Mouse (Mus musculus) CH12.LX (cell line): Measurements from ENCODE around the gene Tspan17. TPM values are rescaled to one million over a fixed set of nuclear protein-coding genes. Genes with fewer than 3 reads are reported as not detected.

ENCODE experiments used
- DNase-seq: peaks from one replicate; pipeline ENCODE4 v3.0.0-alpha.2; 2013; ENCODE audit errors: extremely low read depth
- H3K27ac ChIP-seq: 2 replicates; pipeline ENCODE4 v1.5.1; 2012; ENCODE audit warnings: low read depth, mild to moderate bottlenecking, control low read depth, moderate library complexity; ENCODE audit not compliant: insufficient read depth
- H3K27me3 ChIP-seq: replicated peaks from 2 replicates; pipeline ENCODE3; 2012; ENCODE audit warnings: inconsistent platforms
- H3K36me3 ChIP-seq, 2 experiments: replicated peaks in 1 of 2; 2 replicates each; pipeline versions ENCODE3 to v1.6.1; 2012; ENCODE audit warnings: inconsistent platforms in 1 of 2, low read length in 1 of 2, mild to moderate bottlenecking in 1 of 2, mixed read lengths in 1 of 2, moderate library complexity in 1 of 2; ENCODE audit not compliant: control insufficient read depth in 1 of 2, insufficient read depth in 1 of 2
- H3K4me1 ChIP-seq, 2 experiments: 2 replicates each; pipeline ENCODE4 v1.6.1; 2012; ENCODE audit warnings: inconsistent platforms in 1 of 2, moderate library complexity in 1 of 2; ENCODE audit not compliant: insufficient read depth in 2 of 2, control insufficient read depth in 1 of 2
- H3K4me2 ChIP-seq: 2 replicates; pipeline ENCODE4 v1.6.1; 2012; ENCODE audit warnings: low read depth, mild to moderate bottlenecking, control low read depth; ENCODE audit not compliant: poor library complexity, insufficient read depth, severe bottlenecking
- H3K4me3 ChIP-seq, 3 experiments: fragments of 150-350 bp in 1 of 3; sonication (generic) in 1 of 3; replicated peaks in 1 of 3; 2 replicates each; pipeline versions ENCODE3 to v1.5.1; 2011 to 2012; ENCODE audit warnings: low read depth in 2 of 3, low read length in 2 of 3, mild to moderate bottlenecking in 2 of 3, moderate library complexity in 2 of 3, control low read depth in 1 of 3, improper control_type of control experiment in 1 of 3, inconsistent platforms in 1 of 3, mixed read lengths in 1 of 3; ENCODE audit not compliant: poor library complexity in 1 of 3
- H3K79me2 ChIP-seq: replicated peaks from 2 replicates; pipeline ENCODE4 v1.6.1; 2012; ENCODE audit warnings: mild to moderate bottlenecking, moderate library complexity; ENCODE audit not compliant: control insufficient read depth, poor library complexity, insufficient read depth, severe bottlenecking; ENCODE audit errors: extremely low read depth
- H3K9ac ChIP-seq: 2 replicates; pipeline ENCODE4 v1.6.1; 2012; ENCODE audit warnings: low read depth, mild to moderate bottlenecking, control low read depth, moderate library complexity; ENCODE audit not compliant: insufficient read depth
- H3K9me3 ChIP-seq: replicated peaks from 2 replicates; pipeline ENCODE3; 2012; ENCODE audit warnings: low read length, inconsistent platforms, mixed read lengths
- CHD1 ChIP-seq: IDR thresholded peaks from 2 replicates; pipeline ENCODE4 v1.6.1; 2012; ENCODE audit warnings: low read depth, low read length, improper control_type of control experiment, inconsistent platforms
- CHD2 ChIP-seq: IDR thresholded peaks from 2 replicates; pipeline ENCODE4 v1.6.1; 2011; ENCODE audit warnings: low read length, improper control_type of control experiment
- CTCF ChIP-seq, 2 experiments: IDR thresholded peaks in 1 of 2; conservative IDR thresholded peaks in 1 of 2; 2 replicates each; pipeline ENCODE4 v1.5.1; 2011 to 2012; ENCODE audit warnings: low read depth in 2 of 2, low read length in 2 of 2, improper control_type of control experiment in 1 of 2, inconsistent platforms in 1 of 2, mild to moderate bottlenecking in 1 of 2, moderate library complexity in 1 of 2
- E2F4 ChIP-seq: IDR thresholded peaks from 2 replicates; pipeline ENCODE4 v1.6.1; 2011; ENCODE audit warnings: low read depth, low read length, improper control_type of control experiment; ENCODE audit not compliant: insufficient replicate concordance
- ELF1 ChIP-seq: IDR thresholded peaks from 2 replicates; pipeline ENCODE4 v1.6.1; 2014; ENCODE audit warnings: low read depth, mild to moderate bottlenecking, inconsistent platforms, low read length, improper control_type of control experiment
- EP300 ChIP-seq: IDR thresholded peaks from 2 replicates; pipeline ENCODE4 v1.6.1; 2011; ENCODE audit warnings: low read length, improper control_type of control experiment
- ETS1 ChIP-seq: conservative IDR thresholded peaks from 2 replicates; pipeline ENCODE4 v1.6.1; 2012; ENCODE audit warnings: low read depth, mild to moderate bottlenecking, inconsistent platforms, low read length, improper control_type of control experiment, moderate library complexity
- GABPA ChIP-seq: IDR thresholded peaks from 2 replicates; pipeline ENCODE4 v1.6.1; 2012; ENCODE audit warnings: low read depth, low read length, improper control_type of control experiment, inconsistent platforms; ENCODE audit not compliant: insufficient replicate concordance
- HCFC1 ChIP-seq: IDR thresholded peaks from 2 replicates; pipeline ENCODE4 v1.6.1; 2012; ENCODE audit warnings: low read depth, mild to moderate bottlenecking, inconsistent platforms, low read length, improper control_type of control experiment
- IRF4 ChIP-seq: IDR thresholded peaks from 2 replicates; pipeline ENCODE4 v1.6.1; 2014; ENCODE audit warnings: low read depth, mild to moderate bottlenecking, inconsistent platforms, low read length, improper control_type of control experiment
- JUND ChIP-seq: conservative IDR thresholded peaks from 2 replicates; pipeline ENCODE4 v1.6.1; 2011; ENCODE audit warnings: low read depth, low read length, improper control_type of control experiment
- MAZ ChIP-seq: IDR thresholded peaks from 2 replicates; pipeline ENCODE4 v1.6.1; 2012; ENCODE audit warnings: low read depth, mild to moderate bottlenecking, inconsistent platforms, low read length, improper control_type of control experiment, moderate library complexity
- MEF2A ChIP-seq: IDR thresholded peaks from 2 replicates; pipeline ENCODE4 v1.6.1; 2014; ENCODE audit warnings: low read depth, mild to moderate bottlenecking, inconsistent platforms, low read length, improper control_type of control experiment, borderline replicate concordance
- NRF1 ChIP-seq: IDR thresholded peaks from 2 replicates; pipeline ENCODE4 v1.6.1; 2014; ENCODE audit warnings: low read depth, mild to moderate bottlenecking, inconsistent platforms, low read length, improper control_type of control experiment, moderate library complexity
- POLR2A ChIP-seq: IDR thresholded peaks from 2 replicates; pipeline ENCODE4 v1.6.1; 2011; ENCODE audit warnings: low read depth, mild to moderate bottlenecking, improper control_type of control experiment, low read length
- POLR2AphosphoS2 ChIP-seq: IDR thresholded peaks from 2 replicates; pipeline ENCODE4 v1.6.1; 2011; ENCODE audit warnings: low read depth, low read length, improper control_type of control experiment
- RAD21 ChIP-seq: IDR thresholded peaks from 2 replicates; pipeline ENCODE4 v1.6.1; 2011; ENCODE audit warnings: low read depth, mild to moderate bottlenecking, low read length, improper control_type of control experiment, moderate library complexity
- RCOR1 ChIP-seq: conservative IDR thresholded peaks from 2 replicates; pipeline ENCODE4 v1.6.1; 2012; ENCODE audit warnings: low read depth, mild to moderate bottlenecking, inconsistent platforms, low read length, improper control_type of control experiment
- TBP ChIP-seq: conservative IDR thresholded peaks from 2 replicates; pipeline ENCODE4 v1.6.1; 2011; ENCODE audit warnings: low read depth, low read length, improper control_type of control experiment
- TCF12 ChIP-seq: IDR thresholded peaks from 2 replicates; pipeline ENCODE4 v1.6.1; 2014; ENCODE audit warnings: low read depth, mild to moderate bottlenecking, inconsistent platforms, low read length, improper control_type of control experiment
- UBTF ChIP-seq: IDR thresholded peaks from 2 replicates; pipeline ENCODE4 v1.6.1; 2012; ENCODE audit warnings: low read depth, mild to moderate bottlenecking, inconsistent platforms, low read length, improper control_type of control experiment, moderate library complexity
- USF1 ChIP-seq: IDR thresholded peaks from 2 replicates; pipeline ENCODE4 v1.6.1; 2014; ENCODE audit warnings: low read depth, mild to moderate bottlenecking, inconsistent platforms, low read length, improper control_type of control experiment
- USF2 ChIP-seq: conservative IDR thresholded peaks from 2 replicates; pipeline ENCODE4 v1.6.1; 2011; ENCODE audit warnings: low read depth, low read length, improper control_type of control experiment
- ZKSCAN1 ChIP-seq: IDR thresholded peaks from 2 replicates; pipeline ENCODE4 v1.6.1; 2012; ENCODE audit warnings: low read depth, inconsistent platforms, low read length, improper control_type of control experiment, borderline replicate concordance
- ZNF384 ChIP-seq: IDR thresholded peaks from 2 replicates; pipeline ENCODE4 v1.6.1; 2012; ENCODE audit warnings: low read depth, low read length, improper control_type of control experiment, inconsistent platforms
- dilution Hi-C: fragments of 300-500 bp; cut with MboI; formaldehyde crosslinking; loops from 2 replicates; pipeline ENCODE4 v1.14.3; 2020; ENCODE audit warnings: low sequenced_read_pairs; ENCODE audit not compliant: extremely low pct_unique_long_range_greater_than_20kb, extremely low pct_ligation_motif_present
- in situ Hi-C: fragments of 300-500 bp; cut with MboI; formaldehyde crosslinking; loops from 3 replicates; pipeline ENCODE4 v1.14.3; 2019; ENCODE audit warnings: low sequenced_read_pairs, low pct_ligation_motif_present, low pct_unique_long_range_greater_than_20kb, mixed read lengths
- polyA plus RNA-seq: library from polyadenylated mRNA; unstranded; fragments of >175 nt; gene quantifications from 2 replicates; pipeline ENCODE4 v1.2.1, GENCODE M21; 2012; ENCODE audit warnings: low read depth; ENCODE audit not compliant: insufficient read length
- total RNA-seq, 2 experiments: library from RNA; depleted of rRNA; stranded (reverse); fragments of 300-350 nt in 1 of 2; fragments of >200 nt in 1 of 2; gene quantifications; 2 replicates each; pipeline ENCODE4 v1.2.3; 2012 to 2014

The Tspan17 gene
- total and polyA plus RNA-seq, 3 experiments = 0.61 to 0.68 TPM; not detected in 1

- Histone ChIP-seq H3K27me3 (peaks cover 41% of the 10 kb centered on the region), H3K4me1 (no peaks in the 10 kb centered on the region), H3K4me2 (no peak overlapping the region), H3K4me3 (no peak overlapping the region), H3K79me2 (no peaks in the 10 kb centered on the region), H3K9me3 (peaks cover 5% of the 10 kb centered on the region), H3K9ac (no peak overlapping the region), H3K27ac (no peak overlapping the region), H3K36me3 (no peaks in the 10 kb centered on the region)
- no peak for DNase-seq
- no peak for TF ChIP-seq CHD1
- TF ChIP-seq E2F4 = no peak
- no peak for TF ChIP-seq ZNF384
- no peak for TF ChIP-seq CHD2
- TF ChIP-seq RCOR1 = no peak
- no peak for TF ChIP-seq TBP
- TF ChIP-seq GABPA = no peak
- TF ChIP-seq JUND = no peak
- TF ChIP-seq ELF1 = no peak
- no peak for TF ChIP-seq TCF12
- no peak for TF ChIP-seq USF2
- no peak for TF ChIP-seq UBTF
- TF ChIP-seq CTCF (conservative IDR thresholded peaks at IDR 0.05 in 1 of 2, IDR thresholded peaks at IDR 0.05 in 1 of 2; ENCODE audit: low read depth in 2 of 2, low read length in 2 of 2) = no peak
- no peak for TF ChIP-seq NRF1
- no peak for TF ChIP-seq RAD21
- TF ChIP-seq IRF4 = no peak
- TF ChIP-seq MAZ = no peak
- no peak for TF ChIP-seq POLR2AphosphoS2
- no peak for TF ChIP-seq POLR2A
- no peak for TF ChIP-seq USF1
- in situ Hi-C loops = no loop called here
- dilution Hi-C loops = no loop called here
Observed at GRCm38 (mm10) chr13:54829450-54829849, 40.3 kb downstream of the Tspan17 start.

DNA sequence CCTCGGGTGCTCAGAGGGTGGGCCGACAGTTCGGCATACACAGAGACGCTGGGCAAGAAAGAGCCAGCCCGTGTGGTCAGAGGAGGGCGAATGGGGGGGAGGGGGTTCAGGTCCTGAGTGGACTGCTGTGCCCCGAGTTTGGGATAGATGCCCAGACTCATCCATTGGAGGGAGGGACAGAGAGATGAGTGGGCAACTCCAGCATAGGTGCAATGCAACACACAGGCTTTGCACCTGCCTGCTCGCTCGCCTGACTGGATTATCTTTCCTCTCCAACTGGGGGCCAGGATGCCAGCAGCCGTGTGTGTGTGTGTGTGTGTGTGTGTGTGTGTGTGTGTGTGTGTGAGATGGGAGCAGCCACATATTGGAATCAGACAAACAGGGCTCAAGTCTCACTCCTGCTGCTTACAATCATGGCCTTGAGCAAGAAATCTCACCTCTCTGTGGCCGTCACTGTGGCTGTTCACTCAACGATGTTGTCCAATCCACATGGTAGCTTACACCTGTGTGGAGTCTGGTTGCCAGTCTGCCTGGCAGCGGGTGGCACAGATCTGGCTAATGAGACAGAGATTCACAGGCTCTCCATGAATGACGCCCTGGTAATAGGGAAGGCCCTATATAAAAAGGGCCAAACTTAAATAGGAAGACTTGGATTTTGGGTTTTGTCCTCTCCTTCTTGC lies 47.3 kb downstream of the Tspan17 start:
- H3K4me3 ChIP-seq = no peak overlapping the region
- peaks cover 76% of the 10 kb centered on the region for H3K27me3 ChIP-seq
- no peaks in the 10 kb centered on the region for H3K36me3 ChIP-seq
- dilution Hi-C loops = no loop called here
- in situ Hi-C loops = no loop called here
- H3K9me3 ChIP-seq = peaks cover 6% of the 10 kb centered on the region
- no peak for DNase-seq
- H3K27ac ChIP-seq = no peak overlapping the region
- H3K4me1 ChIP-seq = no peaks in the 10 kb centered on the region
- no peak overlapping the region for H3K4me2 ChIP-seq
- H3K79me2 ChIP-seq = no peaks in the 10 kb centered on the region
- H3K9ac ChIP-seq = no peak overlapping the region
- TF ChIP-seq UBTF (no peak), ETS1 (no peak), CHD1 (no peak), ZNF384 (no peak), EP300 (no peak), IRF4 (no peak), MEF2A (no peak), CHD2 (no peak), ZKSCAN1 (no peak), HCFC1 (no peak), TBP (no peak), GABPA (no peak)
